Mouse (Mus musculus) MN1 (cell line): ENCODE results near the gene Ppih.

Experiments used
- DNase-seq: peaks from one replicate; pipeline ENCODE4 v3.0.0-alpha.2; 2016; ENCODE audit warnings: low spot score

Ppih gene

GRCm38 (mm10) chr4:119320131-119320830, at the start of gene Ppih:
Gene Ppih, minus strand, starts transcription at chr4:119320546.
- DNase-seq = peak; percentile 88

GRCm38 (mm10) chr4:119369460-119369859, 49.1 kb upstream of the Ppih start:
- no peak for DNase-seq

DNA sequence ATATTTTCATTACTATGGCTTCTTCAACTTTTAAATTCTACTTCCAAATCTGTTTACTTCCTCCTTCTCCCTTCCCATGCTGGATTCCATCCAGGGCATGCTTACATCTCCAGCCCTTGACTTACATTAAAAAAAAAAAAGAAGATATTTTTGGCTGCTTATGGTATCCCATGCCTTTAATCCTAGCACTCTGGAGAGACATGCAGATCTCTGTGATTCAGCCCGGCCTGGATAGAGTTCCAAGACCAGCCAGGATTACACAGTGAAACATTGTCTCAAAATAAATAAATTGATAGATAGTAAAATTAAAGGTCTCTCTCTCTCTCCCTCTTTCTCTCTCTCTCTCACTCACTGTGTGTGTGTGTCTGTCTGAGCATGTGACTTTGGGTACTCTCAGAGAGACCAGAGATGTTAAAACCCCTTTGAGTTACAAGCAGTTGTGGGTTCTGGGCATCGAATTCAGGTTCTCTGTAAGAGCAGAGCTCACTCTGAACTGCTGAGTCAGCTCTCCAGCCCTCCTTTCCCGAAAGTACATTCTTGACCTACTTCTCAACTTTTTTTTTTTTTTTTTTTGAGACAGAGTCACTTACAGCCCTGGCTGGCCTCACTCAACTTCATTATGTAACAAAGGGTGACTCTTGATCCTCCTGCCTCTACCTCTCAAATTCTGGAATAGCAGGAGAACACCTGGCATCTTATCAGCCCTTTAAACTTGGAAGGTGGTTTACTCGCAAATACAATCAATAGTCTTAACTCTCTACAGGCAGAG, 46.6 kb upstream of the Ppih start:
- DNase-seq = no peak

DNA sequence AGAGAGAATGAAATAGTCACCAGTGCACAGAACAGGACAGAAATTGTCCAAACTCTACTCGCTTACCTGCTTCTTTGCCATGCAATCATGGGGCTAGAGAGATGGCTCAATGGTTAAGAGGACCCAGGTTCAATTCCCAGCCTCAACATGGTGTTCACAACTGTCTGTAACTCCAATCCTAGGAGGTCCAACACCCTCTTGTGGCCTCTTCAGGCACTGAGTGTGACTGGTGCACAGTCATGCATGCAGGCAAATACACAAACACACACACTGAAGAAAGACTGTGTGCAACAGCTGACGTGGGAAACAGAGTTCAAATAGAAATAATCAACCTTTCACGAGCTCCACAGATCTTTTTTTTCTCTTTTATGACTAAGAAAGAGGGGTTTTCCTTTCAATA, 41.9 kb upstream of the Ppih start:
- DNase-seq = no peak

DNA sequence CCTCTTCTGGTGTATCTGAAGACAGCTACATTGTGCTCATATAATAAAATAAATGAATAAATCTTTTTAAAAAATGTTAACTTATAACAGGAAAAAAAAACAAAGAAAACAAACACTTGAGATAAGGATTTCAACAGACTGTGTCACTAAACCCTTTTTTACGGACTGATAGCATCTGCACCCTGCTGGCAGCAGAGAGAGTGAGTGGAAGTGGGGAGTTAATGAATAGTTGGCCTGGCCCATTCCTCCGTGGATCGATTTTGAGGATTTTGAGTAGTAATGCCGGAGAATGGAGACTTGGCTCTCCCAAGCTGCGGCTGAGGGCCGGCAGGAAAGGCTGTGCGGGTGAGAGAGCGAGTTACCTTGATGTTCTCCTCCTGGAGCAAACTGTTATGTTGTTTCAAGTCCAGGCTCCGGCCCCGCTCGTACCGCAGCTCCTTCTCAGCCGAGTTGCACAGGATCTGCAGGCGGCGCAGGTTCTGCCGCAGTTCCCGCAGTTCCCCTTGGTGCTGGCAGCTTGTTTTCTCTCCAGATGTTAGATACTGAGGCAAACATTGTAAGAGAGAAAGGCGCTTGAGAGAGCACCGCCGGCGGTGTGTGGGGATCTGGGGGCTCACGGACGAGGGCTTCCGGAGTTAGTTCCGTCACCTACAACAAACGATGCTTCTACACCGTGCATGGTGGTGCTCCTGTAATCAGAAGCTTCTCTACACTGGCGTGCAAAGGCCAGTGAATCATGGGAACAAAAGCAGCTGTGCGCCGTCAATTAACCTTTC, 39.0 kb upstream of the Ppih start:
- no peak for DNase-seq

- DNase-seq = no peak
These were observed 25.2 kb upstream of the Ppih start for GRCm38 (mm10) chr4:119345508-119345907.

DNA sequence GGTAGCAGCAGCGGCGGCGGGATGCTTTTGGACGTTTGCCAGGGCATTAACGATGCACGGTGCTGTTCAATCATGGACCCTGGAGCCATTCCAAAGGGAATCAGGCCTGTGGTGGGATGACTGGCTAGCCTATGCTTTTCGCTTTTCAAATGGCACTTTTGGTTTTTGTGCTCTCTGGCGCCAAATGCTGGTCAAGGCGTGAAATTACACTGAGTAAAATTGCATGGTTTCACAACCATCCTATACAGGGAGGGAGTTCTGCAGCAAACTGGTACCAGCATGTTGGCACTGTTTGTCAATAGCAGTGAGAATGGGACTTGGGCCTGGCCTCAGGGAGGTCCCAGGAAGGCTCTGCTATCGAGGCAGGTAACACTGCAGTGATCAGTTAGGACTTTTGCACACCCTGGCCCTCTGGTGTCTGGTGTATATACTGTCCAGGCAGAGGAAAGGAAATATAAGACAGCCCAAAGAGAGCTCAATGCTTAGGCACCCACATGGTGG, 18.6 kb upstream of the Ppih start:
- peak; percentile 65 for DNase-seq

DNA sequence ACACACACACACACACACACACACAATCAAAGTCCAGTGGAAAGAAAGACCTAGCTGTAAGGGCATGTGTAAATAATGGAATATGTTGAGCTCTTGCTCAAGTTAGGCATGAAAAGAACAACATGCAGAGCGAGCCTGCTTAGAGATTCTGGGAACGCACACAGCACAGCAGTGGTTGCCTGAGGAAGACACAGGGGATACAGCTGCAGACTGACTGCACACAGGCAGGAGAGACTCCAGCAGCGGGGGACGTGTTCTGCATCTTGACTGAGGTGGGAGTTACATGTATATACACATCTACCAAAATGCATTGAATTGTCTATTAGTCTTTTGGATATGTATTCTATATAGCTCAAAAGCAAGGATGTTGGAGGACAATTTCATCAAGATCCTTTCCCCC, 18.1 kb upstream of the Ppih start:
- no peak for DNase-seq

DNA sequence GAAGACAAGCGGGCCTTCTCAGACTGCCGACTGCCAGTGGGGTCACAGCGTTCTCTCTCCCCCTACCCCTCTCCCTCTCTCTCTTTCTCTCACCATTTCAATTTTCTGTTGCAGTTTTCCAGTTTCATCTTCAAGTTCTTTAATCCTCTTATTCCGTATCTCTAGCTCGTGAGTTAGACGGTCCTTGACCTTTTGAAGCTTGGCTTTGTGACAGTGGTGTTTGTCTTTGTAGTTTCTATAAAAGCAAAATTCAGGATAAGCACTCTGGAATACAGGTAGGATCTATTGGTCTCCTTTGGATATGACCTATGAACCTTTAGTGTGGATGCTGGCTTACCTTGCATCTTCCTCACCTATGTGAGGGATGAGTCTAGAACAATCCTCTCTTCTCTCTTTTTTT, 13.1 kb upstream of the Ppih start:
- DNase-seq = no peak

DNA sequence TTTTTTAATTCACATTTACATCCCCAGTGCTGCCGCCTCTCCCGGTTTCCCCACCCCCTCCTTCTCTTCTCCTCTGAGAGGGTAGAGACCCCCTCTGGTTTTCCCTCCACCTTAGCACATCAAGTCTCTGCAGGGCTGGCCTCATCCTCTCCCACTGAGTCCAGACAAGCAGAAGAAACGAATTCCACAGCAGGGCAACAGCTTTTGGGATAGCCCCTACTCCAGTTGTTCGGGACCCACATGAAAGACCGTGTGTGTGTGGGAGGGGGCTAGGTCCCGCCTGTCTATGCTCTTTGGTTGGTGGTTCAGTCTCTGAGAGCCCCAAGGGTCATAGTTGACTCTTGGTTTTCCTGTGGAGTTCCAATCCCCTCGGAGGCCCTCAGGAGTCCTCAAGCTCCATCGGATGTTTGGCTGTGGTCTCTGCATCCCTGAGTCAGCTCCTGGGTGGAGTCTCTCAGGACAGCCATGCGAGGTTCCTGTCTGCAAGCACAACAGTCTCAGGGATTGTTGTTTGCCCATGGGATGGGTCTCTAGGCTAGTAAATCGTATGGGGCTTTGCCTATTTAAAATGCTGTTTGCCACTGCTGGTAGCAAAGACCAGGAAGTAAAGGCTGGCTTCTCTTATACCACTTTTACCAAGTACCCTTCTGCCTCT, 677 bp upstream of the Ppih start:
- peak; percentile 27 for DNase-seq

GRCm38 (mm10) chr4:119313756-119314155, 6.6 kb downstream of the Ppih start:
- DNase-seq = no peak

GRCm38 (mm10) chr4:119305418-119305817, 14.9 kb downstream of the Ppih start:
- no peak for DNase-seq

GRCm38 (mm10) chr4:119303291-119303690, 17.1 kb downstream of the Ppih start:
- no peak for DNase-seq

DNA sequence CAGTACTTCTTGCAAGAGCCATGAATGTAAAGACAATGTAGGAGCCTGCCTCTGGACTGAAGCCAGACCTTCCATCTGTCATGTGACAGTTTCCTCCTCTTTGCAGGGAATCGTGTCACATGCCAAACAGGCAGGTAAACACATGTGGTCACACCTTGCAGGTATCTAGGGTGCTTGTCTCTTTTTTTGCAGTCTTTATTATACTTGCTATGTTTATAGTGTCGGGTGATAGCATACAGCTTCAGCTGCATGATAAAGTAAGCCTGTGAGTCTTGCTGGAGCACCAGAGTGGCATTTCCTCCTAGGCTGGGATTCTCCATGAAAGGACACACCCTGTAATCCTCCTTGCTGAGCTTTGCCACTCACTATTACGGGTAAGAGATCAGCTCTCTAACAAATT, 18.6 kb downstream of the Ppih start:
- no peak for DNase-seq

- no peak for DNase-seq
These were observed 19.6 kb downstream of the Ppih start for GRCm38 (mm10) chr4:119300761-119301160.

GRCm38 (mm10) chr4:119297361-119297760, 23.0 kb downstream of the Ppih start:
- DNase-seq = no peak

DNA sequence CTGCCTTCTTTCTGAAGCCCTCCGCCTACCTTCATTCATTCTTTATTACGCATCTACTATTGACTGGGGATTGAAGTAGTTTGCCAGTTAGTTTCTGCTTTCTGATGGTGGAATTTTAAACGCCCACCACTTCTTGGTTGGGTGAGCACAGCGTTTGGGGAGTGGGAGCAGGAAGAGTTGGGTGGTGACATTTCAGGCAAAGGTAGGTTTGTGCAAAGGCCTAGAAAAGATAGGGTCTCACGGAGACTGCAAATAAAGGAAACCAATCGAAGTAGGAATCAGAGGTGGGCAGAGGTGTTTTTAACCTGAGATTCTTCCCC, 25.3 kb downstream of the Ppih start:
- DNase-seq = no peak

DNA sequence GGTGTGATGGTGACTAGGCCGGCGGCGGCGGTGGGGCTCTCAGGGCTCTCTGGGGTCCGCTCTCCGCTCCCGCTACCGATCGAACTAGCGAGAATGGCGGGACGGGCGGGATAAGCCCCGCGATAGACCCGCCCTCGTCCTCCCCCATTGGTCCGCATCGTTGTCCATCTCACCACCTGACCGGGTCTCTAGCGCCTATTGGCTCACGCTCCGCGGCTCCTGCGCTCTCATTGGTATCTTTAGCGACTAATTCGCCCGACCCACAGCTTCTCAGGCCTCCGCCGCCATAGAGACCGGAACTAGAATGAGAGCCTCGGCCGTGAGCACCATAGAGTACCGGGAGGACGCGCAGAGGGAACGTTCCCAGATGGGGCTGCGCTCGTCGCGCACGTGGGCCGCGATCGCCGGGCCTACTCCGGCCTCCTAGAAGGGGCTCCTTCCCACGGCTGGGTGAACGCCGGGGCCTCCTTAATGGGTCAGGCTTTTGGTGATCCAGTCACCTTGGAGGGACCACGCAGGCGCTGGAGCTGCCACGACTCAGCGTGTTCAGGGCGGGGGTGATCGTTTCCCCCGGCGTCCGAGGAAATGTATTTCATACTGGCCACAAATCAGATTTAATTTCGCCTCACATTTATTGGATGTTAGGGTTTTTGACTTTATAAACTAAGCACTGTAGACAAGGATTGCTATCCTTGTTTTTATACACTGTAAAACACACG, 25.8 kb downstream of the Ppih start, which contains the start of gene Ybx1:
Ybx1 (minus strand) TSS at position 190 of the 719 bp plus-strand sequence.
- DNase-seq = peak; percentile 95

GRCm38 (mm10) chr4:119293574-119294258, 26.6 kb downstream of the Ppih start:
- peak; percentile 19 for DNase-seq

DNA sequence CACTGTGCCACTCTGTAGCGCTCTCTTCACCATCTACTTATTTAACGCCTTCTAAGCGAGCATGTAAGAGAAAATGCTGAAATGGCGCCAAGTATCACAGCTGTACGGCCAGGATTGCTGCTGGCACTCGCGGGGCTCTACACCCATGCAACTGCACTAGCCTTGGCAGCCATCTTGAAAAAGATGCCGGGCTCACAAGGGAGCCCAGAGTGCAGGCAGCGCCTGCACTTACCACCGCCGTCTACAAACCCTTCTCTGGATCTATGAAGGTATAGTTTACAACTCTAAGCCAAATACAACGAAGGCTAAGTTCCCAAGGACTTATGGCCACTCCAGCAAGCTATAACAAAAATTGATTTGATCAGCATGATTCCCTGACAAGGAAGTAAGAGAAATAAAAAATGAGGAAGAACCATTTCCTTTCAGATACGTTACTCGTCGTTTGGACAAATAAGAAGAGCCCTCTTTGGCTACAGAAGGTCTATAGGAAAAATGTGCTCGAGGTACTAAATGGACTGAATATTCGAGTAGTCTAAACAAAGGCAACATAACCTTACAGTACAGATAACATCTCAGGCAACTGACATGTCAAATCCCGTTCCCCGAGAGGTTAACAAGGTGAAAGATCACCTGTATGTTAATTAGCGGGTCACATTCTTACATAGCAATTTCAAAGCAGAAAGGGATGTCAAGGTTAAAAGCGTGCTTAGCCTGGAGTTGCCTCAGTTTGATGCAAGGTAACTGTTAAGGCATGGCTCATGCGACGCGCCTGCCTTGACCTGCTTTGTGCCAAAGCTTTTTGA, 27.4 kb downstream of the Ppih start:
- peak; percentile 72 for DNase-seq
